Mouse (Mus musculus): ENCODE measurements around the gene Olfr111. TPM values are rescaled to one million over a fixed set of nuclear protein-coding genes. Genes with fewer than 3 reads are reported as not detected.

Gene Olfr111
- not detected for polyA plus RNA-seq (2014; fragmentation: Illumina TruSeq; extraction: RNeasy Lipid Tissue Mini Kit (QIAGEN cat#74804); ENCODE audit: low read depth, low replicate concordance)

GRCm38 (mm10) chr17:37507730-37508129, at the start of gene Olfr111:
Olfr111 (plus strand) TSS chr17:37508030.

GRCm38 (mm10) chr17:37458616-37459015, 49.2 kb upstream of the Olfr111 start, which contains the start of gene Olfr109:
Olfr109 (plus strand) TSS chr17:37458916.

DNA sequence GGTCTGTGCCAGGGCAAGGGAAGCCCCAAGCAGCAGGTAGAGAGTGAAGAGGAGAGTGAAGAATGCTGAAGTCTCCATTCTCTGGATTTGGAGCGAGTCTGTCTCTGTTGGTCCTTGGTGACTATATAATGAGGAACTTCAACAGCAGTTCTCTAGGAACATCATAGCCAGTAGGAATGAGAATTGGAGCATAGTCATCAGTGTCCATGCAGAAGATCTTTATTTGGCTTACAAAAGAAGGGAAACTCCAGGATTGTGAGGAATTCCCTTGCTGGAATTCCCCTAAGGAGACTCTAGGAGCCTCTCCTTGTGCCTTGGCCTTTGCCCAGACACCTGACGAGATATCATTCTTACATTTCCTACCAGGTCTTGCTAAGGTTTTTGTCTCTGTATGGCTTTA, 24.4 kb upstream of the Olfr111 start, which contains the start of gene H2-M2:
Gene H2-M2 (minus strand): TSS at position 101 of the 400 bp plus-strand sequence.

DNA sequence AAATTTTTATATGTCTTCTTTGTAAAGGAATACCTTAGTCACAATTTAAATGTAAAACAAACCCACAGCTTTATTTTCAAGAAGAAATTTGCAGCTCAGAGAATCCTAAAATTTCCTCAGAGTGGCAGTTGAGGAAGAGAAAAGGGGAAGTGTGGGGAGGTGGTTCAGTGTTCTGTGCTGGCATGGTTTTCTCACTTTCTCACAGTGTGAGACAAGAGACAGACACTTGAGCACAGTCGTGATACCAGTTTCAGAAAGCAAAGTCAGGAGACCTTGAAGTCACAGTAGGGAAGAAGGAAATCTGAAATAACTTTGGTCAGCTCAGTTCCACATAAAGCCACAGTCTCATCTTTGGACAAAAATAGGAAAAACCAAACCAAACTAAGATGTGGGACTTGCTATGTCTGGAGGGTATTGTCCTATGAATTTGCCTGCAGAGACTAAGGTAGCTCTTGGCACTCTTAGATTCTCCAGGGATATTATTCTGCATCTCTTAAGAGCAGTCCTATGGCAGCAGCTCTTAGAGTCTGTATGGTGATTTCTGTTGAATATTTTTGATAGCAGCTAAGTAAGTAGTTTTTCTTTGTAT, 15.8 kb upstream of the Olfr111 start, which contains the start of gene Olfr110:
Gene Olfr110 (plus strand): TSS at position 539 of the 589 bp plus-strand sequence.

GRCm38 (mm10) chr17:37569351-37569750, 61.5 kb downstream of the Olfr111 start, which contains the start of gene Olfr112:
Olfr112 (minus strand) TSS chr17:37569451.

GRCm38 (mm10) chr17:37577563-37577962, 69.7 kb downstream of the Olfr111 start, which contains the start of gene Olfr113:
Olfr113 (minus strand) TSS chr17:37577663.

Other genes with a start within 250 kb of the Olfr111 start
- gene Olfr98, start 244.3 kb upstream of the Olfr111 start, polyA plus RNA-seq (2014; fragmentation: Illumina TruSeq; extraction: RNeasy Lipid Tissue Mini Kit (QIAGEN cat#74804); ENCODE audit: low read depth, low replicate concordance): not detected
- 0.58 TPM for gene H2-M3, start 237.8 kb upstream of the Olfr111 start, polyA plus RNA-seq (2014; fragmentation: Illumina TruSeq; extraction: RNeasy Lipid Tissue Mini Kit (QIAGEN cat#74804); ENCODE audit: low read depth, low replicate concordance)
- not detected for gene Olfr99, start 224.6 kb upstream of the Olfr111 start, polyA plus RNA-seq (2014; fragmentation: Illumina TruSeq; extraction: RNeasy Lipid Tissue Mini Kit (QIAGEN cat#74804); ENCODE audit: low read depth, low replicate concordance)
- not detected for gene Olfr101, start 203.7 kb upstream of the Olfr111 start, polyA plus RNA-seq (2014; fragmentation: Illumina TruSeq; extraction: RNeasy Lipid Tissue Mini Kit (QIAGEN cat#74804); ENCODE audit: low read depth, low replicate concordance)
- not detected for gene Olfr102, start 191.0 kb upstream of the Olfr111 start, polyA plus RNA-seq (2014; fragmentation: Illumina TruSeq; extraction: RNeasy Lipid Tissue Mini Kit (QIAGEN cat#74804); ENCODE audit: low read depth, low replicate concordance)
- gene Olfr103, start 168.3 kb upstream of the Olfr111 start, polyA plus RNA-seq (2014; fragmentation: Illumina TruSeq; extraction: RNeasy Lipid Tissue Mini Kit (QIAGEN cat#74804); ENCODE audit: low read depth, low replicate concordance): not detected
- gene Olfr104-ps, start 148.4 kb upstream of the Olfr111 start, polyA plus RNA-seq (2014; fragmentation: Illumina TruSeq; extraction: RNeasy Lipid Tissue Mini Kit (QIAGEN cat#74804); ENCODE audit: low read depth, low replicate concordance): not detected
- gene Olfr105-ps, start 129.0 kb upstream of the Olfr111 start, polyA plus RNA-seq (2014; fragmentation: Illumina TruSeq; extraction: RNeasy Lipid Tissue Mini Kit (QIAGEN cat#74804); ENCODE audit: low read depth, low replicate concordance): not detected
- gene Olfr106-ps, start 117.6 kb upstream of the Olfr111 start, polyA plus RNA-seq (2014; fragmentation: Illumina TruSeq; extraction: RNeasy Lipid Tissue Mini Kit (QIAGEN cat#74804); ENCODE audit: low read depth, low replicate concordance): not detected
- gene Olfr107, start 108.8 kb upstream of the Olfr111 start, polyA plus RNA-seq (2014; fragmentation: Illumina TruSeq; extraction: RNeasy Lipid Tissue Mini Kit (QIAGEN cat#74804); ENCODE audit: low read depth, low replicate concordance): not detected
- not detected for gene Olfr108, start 62.5 kb upstream of the Olfr111 start, polyA plus RNA-seq (2014; fragmentation: Illumina TruSeq; extraction: RNeasy Lipid Tissue Mini Kit (QIAGEN cat#74804); ENCODE audit: low read depth, low replicate concordance)
- gene Olfr109, start 49.1 kb upstream of the Olfr111 start, polyA plus RNA-seq (2014; fragmentation: Illumina TruSeq; extraction: RNeasy Lipid Tissue Mini Kit (QIAGEN cat#74804); ENCODE audit: low read depth, low replicate concordance): not detected
- 0.52 TPM for gene H2-M2, start 24.5 kb upstream of the Olfr111 start, polyA plus RNA-seq (2014; fragmentation: Illumina TruSeq; extraction: RNeasy Lipid Tissue Mini Kit (QIAGEN cat#74804); ENCODE audit: low read depth, low replicate concordance)
- not detected for gene Olfr110, start 15.6 kb upstream of the Olfr111 start, polyA plus RNA-seq (2014; fragmentation: Illumina TruSeq; extraction: RNeasy Lipid Tissue Mini Kit (QIAGEN cat#74804); ENCODE audit: low read depth, low replicate concordance)
- not detected for gene Olfr112, start 61.4 kb downstream of the Olfr111 start, polyA plus RNA-seq (2014; fragmentation: Illumina TruSeq; extraction: RNeasy Lipid Tissue Mini Kit (QIAGEN cat#74804); ENCODE audit: low read depth, low replicate concordance)
- gene Olfr113, start 69.6 kb downstream of the Olfr111 start, polyA plus RNA-seq (2014; fragmentation: Illumina TruSeq; extraction: RNeasy Lipid Tissue Mini Kit (QIAGEN cat#74804); ENCODE audit: low read depth, low replicate concordance): not detected
- gene Olfr114, start 84.7 kb downstream of the Olfr111 start, polyA plus RNA-seq (2014; fragmentation: Illumina TruSeq; extraction: RNeasy Lipid Tissue Mini Kit (QIAGEN cat#74804); ENCODE audit: low read depth, low replicate concordance): not detected
- not detected for gene Olfr115, start 119.1 kb downstream of the Olfr111 start, polyA plus RNA-seq (2014; fragmentation: Illumina TruSeq; extraction: RNeasy Lipid Tissue Mini Kit (QIAGEN cat#74804); ENCODE audit: low read depth, low replicate concordance)
- not detected for gene Olfr116, start 119.2 kb downstream of the Olfr111 start, polyA plus RNA-seq (2014; fragmentation: Illumina TruSeq; extraction: RNeasy Lipid Tissue Mini Kit (QIAGEN cat#74804); ENCODE audit: low read depth, low replicate concordance)
- not detected for gene Olfr117, start 155.8 kb downstream of the Olfr111 start, polyA plus RNA-seq (2014; fragmentation: Illumina TruSeq; extraction: RNeasy Lipid Tissue Mini Kit (QIAGEN cat#74804); ENCODE audit: low read depth, low replicate concordance)
- gene Olfr118, start 159.0 kb downstream of the Olfr111 start, polyA plus RNA-seq (2014; fragmentation: Illumina TruSeq; extraction: RNeasy Lipid Tissue Mini Kit (QIAGEN cat#74804); ENCODE audit: low read depth, low replicate concordance): not detected
- gene Olfr119, start 188.5 kb downstream of the Olfr111 start, polyA plus RNA-seq (2014; fragmentation: Illumina TruSeq; extraction: RNeasy Lipid Tissue Mini Kit (QIAGEN cat#74804); ENCODE audit: low read depth, low replicate concordance): not detected
- gene Olfr120, start 213.8 kb downstream of the Olfr111 start, polyA plus RNA-seq (2014; fragmentation: Illumina TruSeq; extraction: RNeasy Lipid Tissue Mini Kit (QIAGEN cat#74804); ENCODE audit: low read depth, low replicate concordance): not detected
- gene Olfr121, start 240.8 kb downstream of the Olfr111 start, polyA plus RNA-seq (2014; fragmentation: Illumina TruSeq; extraction: RNeasy Lipid Tissue Mini Kit (QIAGEN cat#74804); ENCODE audit: low read depth, low replicate concordance): not detected

Data from adrenal gland, adult 10 weeks (tissue).